Mouse (Mus musculus): ENCODE data around the gene Olfr671. TPM values are rescaled to one million over a fixed set of nuclear protein-coding genes. Genes with fewer than 3 reads are reported as not detected.

Gene Olfr671
- polyA plus RNA-seq, 1 experiment from 2014 or later = not detected

Other genes starting within 250 kb of the Olfr671 start
- not detected in 2 replicates for gene Usp17le, start 201.7 kb downstream of the Olfr671 start, polyA plus RNA-seq (2014; fragmentation: Nextera tagmentation; extraction: Ambion mirVana)
- not detected in 2 replicates for gene Usp17lb, start 136.5 kb downstream of the Olfr671 start, polyA plus RNA-seq (2014; fragmentation: Nextera tagmentation; extraction: Ambion mirVana)
- gene Usp17la, start 122.1 kb downstream of the Olfr671 start, polyA plus RNA-seq (2014; fragmentation: Nextera tagmentation; extraction: Ambion mirVana) = not detected in 2 replicates
- gene Olfr665, start 101.1 kb downstream of the Olfr671 start, polyA plus RNA-seq (2014; fragmentation: Nextera tagmentation; extraction: Ambion mirVana) = not detected in 2 replicates
- gene Olfr666, start 83.2 kb downstream of the Olfr671 start, polyA plus RNA-seq (2014; fragmentation: Nextera tagmentation; extraction: Ambion mirVana) = not detected in 2 replicates
- not detected in 2 replicates for gene Olfr667, start 57.6 kb downstream of the Olfr671 start, polyA plus RNA-seq (2014; fragmentation: Nextera tagmentation; extraction: Ambion mirVana)
- gene Olfr668, start 51.1 kb downstream of the Olfr671 start, polyA plus RNA-seq (2014; fragmentation: Nextera tagmentation; extraction: Ambion mirVana) = not detected in 2 replicates
- gene Olfr669, start 44.9 kb downstream of the Olfr671 start, polyA plus RNA-seq (2014; fragmentation: Nextera tagmentation; extraction: Ambion mirVana) = not detected in 2 replicates
- gene Olfr670, start 16.5 kb downstream of the Olfr671 start, polyA plus RNA-seq (2014; fragmentation: Nextera tagmentation; extraction: Ambion mirVana) = not detected in 2 replicates
- not detected in 2 replicates for gene Olfr672, start 22.9 kb upstream of the Olfr671 start, polyA plus RNA-seq (2014; fragmentation: Nextera tagmentation; extraction: Ambion mirVana)
- gene Olfr675, start 49.3 kb upstream of the Olfr671 start, polyA plus RNA-seq (2014; fragmentation: Nextera tagmentation; extraction: Ambion mirVana) = not detected in 2 replicates
- not detected in 2 replicates for gene Olfr676, start 53.6 kb upstream of the Olfr671 start, polyA plus RNA-seq (2014; fragmentation: Nextera tagmentation; extraction: Ambion mirVana)
- not detected in 2 replicates for gene Olfr677, start 72.2 kb upstream of the Olfr671 start, polyA plus RNA-seq (2014; fragmentation: Nextera tagmentation; extraction: Ambion mirVana)
- gene Olfr678, start 85.3 kb upstream of the Olfr671 start, polyA plus RNA-seq (2014; fragmentation: Nextera tagmentation; extraction: Ambion mirVana) = not detected in 2 replicates
- gene Olfr679, start 102.1 kb upstream of the Olfr671 start, polyA plus RNA-seq (2014; fragmentation: Nextera tagmentation; extraction: Ambion mirVana) = not detected in 2 replicates
- not detected in 2 replicates for gene Olfr680-ps1, start 113.7 kb upstream of the Olfr671 start, polyA plus RNA-seq (2014; fragmentation: Nextera tagmentation; extraction: Ambion mirVana)
- not detected in 2 replicates for gene Olfr681, start 137.7 kb upstream of the Olfr671 start, polyA plus RNA-seq (2014; fragmentation: Nextera tagmentation; extraction: Ambion mirVana)
- gene Olfr683, start 167.9 kb upstream of the Olfr671 start, polyA plus RNA-seq (2014; fragmentation: Nextera tagmentation; extraction: Ambion mirVana) = not detected in 2 replicates
- gene Olfr684, start 184.5 kb upstream of the Olfr671 start, polyA plus RNA-seq (2014; fragmentation: Nextera tagmentation; extraction: Ambion mirVana) = not detected in 2 replicates
- gene Olfr685, start 206.9 kb upstream of the Olfr671 start, polyA plus RNA-seq (2014; fragmentation: Nextera tagmentation; extraction: Ambion mirVana) = not detected in 2 replicates
- gene Olfr686, start 228.4 kb upstream of the Olfr671 start, polyA plus RNA-seq (2014; fragmentation: Nextera tagmentation; extraction: Ambion mirVana) = not detected in 2 replicates

Data from neural tube, embryonic 14.5 days (tissue).